Mouse (Mus musculus) limb, embryonic 15.5 days (tissue): ENCODE results near the gene Nthl1. TPM values are rescaled to one million over a fixed set of nuclear protein-coding genes. Genes with fewer than 3 reads are reported as not detected.

Experiments
- ATAC-seq: fragments of 200-750 bp; cut with Nextera tagmentation; 2 replicates; pipeline ENCODE4 v1.8.0; 2017; ENCODE audit warnings: low read depth, moderate TSS enrichment; ENCODE audit not compliant: insufficient number of reproducible peaks, low FRiP score, low TSS enrichment
- H3K27ac ChIP-seq: fragments of 300-500 bp; sonication (generic); 2 replicates; pipeline ENCODE4 v1.5.1; 2015; ENCODE audit warnings: moderate library complexity, mild to moderate bottlenecking, inconsistent platforms
- H3K27me3 ChIP-seq: fragments of 300-500 bp; sonication (generic); 2 replicates; pipeline ENCODE4 v1.6.1; 2015; ENCODE audit warnings: inconsistent platforms
- H3K36me3 ChIP-seq: fragments of 300-500 bp; sonication (generic); 2 replicates; pipeline ENCODE4 v1.6.1; 2015; ENCODE audit warnings: inconsistent platforms
- H3K4me1 ChIP-seq: fragments of 300-500 bp; sonication (generic); 2 replicates; pipeline ENCODE4 v1.6.1; 2015; ENCODE audit warnings: inconsistent platforms
- H3K4me2 ChIP-seq: fragments of 300-500 bp; sonication (generic); 2 replicates; pipeline ENCODE4 v1.6.1; 2015; ENCODE audit warnings: mild to moderate bottlenecking, inconsistent platforms
- H3K4me3 ChIP-seq: fragments of 300-500 bp; sonication (generic); 2 replicates; pipeline ENCODE4 v1.5.1; 2015; ENCODE audit warnings: mild to moderate bottlenecking, inconsistent platforms
- H3K9ac ChIP-seq: fragments of 300-500 bp; sonication (generic); 2 replicates; pipeline ENCODE4 v1.6.1; 2015; ENCODE audit warnings: inconsistent platforms
- H3K9me3 ChIP-seq: fragments of 300-500 bp; sonication (generic); 2 replicates; pipeline ENCODE4 v1.6.1; 2016; ENCODE audit warnings: inconsistent platforms
- WGBS: fragments of 180-500 bp; shearing (Covaris S2); methylation state at CpG from one replicate; pipeline ENCODE4 v1.1.7; 2015; 5-methylcytosine and 5-hydroxymethylcytosine counted together
- microRNA-seq: library from miRNA; unstranded; fragments of <30 nt; microRNA quantifications from one replicate; pipeline ENCODE4, GENCODE M21; 2016
- polyA plus RNA-seq: library from polyadenylated mRNA; unstranded; fragments of >200 nt; fragmentation: Nextera tagmentation; extraction: Ambion mirVana; gene quantifications from 2 replicates; pipeline ENCODE4 v1.2.1, GENCODE M21; 2015

The Nthl1 gene
- polyA plus RNA-seq, 1 experiment from 2014 or later = 21.3 TPM

GRCm38 (mm10) chr17:24676187-24676586, 43.7 kb downstream of the Nthl1 start:
- no peak for ATAC-seq
- H3K9ac ChIP-seq = no peak overlapping the region

GRCm38 (mm10) chr17:24676877-24677276, 44.4 kb downstream of the Nthl1 start:
- no peak for ATAC-seq
- Histone ChIP-seq H3K9ac (no peak overlapping the region), H3K27me3 (no peaks in the 10 kb centered on the region), H3K4me3 (no peak overlapping the region), H3K27ac (no peak overlapping the region), H3K36me3 (peaks cover 54% of the 10 kb centered on the region), H3K4me2 (no peak overlapping the region), H3K4me1 (peaks cover 19% of the 10 kb centered on the region), H3K9me3 (no peaks in the 10 kb centered on the region)
- WGBS = 94% methylated on average over 5 of the region's 5 CpGs

More at GRCm38 (mm10) chr17:24676187-24676586, 43.7 kb downstream of the Nthl1 start:
- no peak overlapping the region for H3K4me2 ChIP-seq
- no peaks in the 10 kb centered on the region for H3K9me3 ChIP-seq
- whole genome bisulfite sequencing = 60% methylated on average over 2 of the region's 2 CpGs
- no peaks in the 10 kb centered on the region for H3K27me3 ChIP-seq
- H3K4me1 ChIP-seq = peaks cover 26% of the 10 kb centered on the region
- H3K36me3 ChIP-seq = peaks cover 47% of the 10 kb centered on the region
- H3K27ac ChIP-seq = no peak overlapping the region
- no peak overlapping the region for H3K4me3 ChIP-seq

- Histone ChIP-seq H3K36me3 (peaks cover 58% of the 10 kb centered on the region), H3K4me2 (no peak overlapping the region), H3K27ac (peak overlapping the region; percentile 5; the same call in 1 of the 2 replicates), H3K27me3 (no peaks in the 10 kb centered on the region), H3K9me3 (no peaks in the 10 kb centered on the region), H3K4me3 (no peak overlapping the region), H3K4me1 (peaks cover 14% of the 10 kb centered on the region; the same call in 1 of the 2 replicates), H3K9ac (no peak overlapping the region)
- WGBS = 82% methylated on average over 24 of the region's 24 CpGs
- ATAC-seq = 0 out of 2 replicates have a peak, but pooled peaks have one; percentile 17
Measured at GRCm38 (mm10) chr17:24677500-24678080, 45.1 kb downstream of the Nthl1 start.

GRCm38 (mm10) chr17:24686514-24686913, 54.0 kb downstream of the Nthl1 start:
- Histone ChIP-seq H3K27me3 (peaks cover 51% of the 10 kb centered on the region), H3K4me3 (no peak overlapping the region), H3K9ac (no peak overlapping the region), H3K36me3 (peaks cover 8% of the 10 kb centered on the region), H3K4me2 (no peak overlapping the region), H3K27ac (no peak overlapping the region), H3K4me1 (peaks cover 15% of the 10 kb centered on the region), H3K9me3 (no peaks in the 10 kb centered on the region)
- WGBS = 32% methylated on average over 16 of the region's 16 CpGs
- no peak for ATAC-seq

- Histone ChIP-seq H3K4me2 (peak overlapping the region; percentile 49), H3K9ac (no peak overlapping the region), H3K36me3 (peaks cover 4% of the 10 kb centered on the region), H3K27me3 (peaks cover 51% of the 10 kb centered on the region), H3K4me1 (peaks cover 15% of the 10 kb centered on the region), H3K4me3 (peak overlapping the region; percentile 35), H3K9me3 (no peaks in the 10 kb centered on the region), H3K27ac (no peak overlapping the region)
- 2% methylated on average over 25 of the region's 25 CpGs for WGBS
- ATAC-seq = no peak
Measured at GRCm38 (mm10) chr17:24687146-24687595, 54.7 kb downstream of the Nthl1 start.

- no peak overlapping the region for H3K27ac ChIP-seq
- H3K4me3 ChIP-seq = peak overlapping the region; percentile 35
- H3K27me3 ChIP-seq = peaks cover 51% of the 10 kb centered on the region
- peaks cover 15% of the 10 kb centered on the region for H3K4me1 ChIP-seq
- WGBS = 20% methylated on average over 23 of the region's 23 CpGs
- H3K9me3 ChIP-seq = no peaks in the 10 kb centered on the region
- ATAC-seq = no peak
- H3K36me3 ChIP-seq = peaks cover 7% of the 10 kb centered on the region
- no peak overlapping the region for H3K9ac ChIP-seq
- H3K4me2 ChIP-seq = peak overlapping the region; percentile 49
Measured at GRCm38 (mm10) chr17:24687599-24687998, 55.1 kb downstream of the Nthl1 start.

Small RNA genes within 50 kb of the gene (microRNA-seq; reads per million reads assigned to microRNA genes)
- not detected for gene Gm24589

Other genes starting within 250 kb of the Nthl1 start
- gene Rnps1, start 218.1 kb upstream of the Nthl1 start, polyA plus RNA-seq = 244 and 255 TPM in 2 replicates
- gene Eci1, start 206.0 kb upstream of the Nthl1 start, polyA plus RNA-seq = 68.2 and 69.0 TPM in 2 replicates
- gene Dnase1l2, start 189.6 kb upstream of the Nthl1 start, polyA plus RNA-seq = 13.3 and 16.6 TPM in 2 replicates
- 36.3 and 37.5 TPM in 2 replicates for gene E4f1, start 162.4 kb upstream of the Nthl1 start, polyA plus RNA-seq
- gene Pgp, start 162.3 kb upstream of the Nthl1 start, polyA plus RNA-seq = 47.9 and 51.1 TPM in 2 replicates
- not detected in 2 replicates for gene Bricd5, start 158.8 kb upstream of the Nthl1 start, polyA plus RNA-seq
- gene Mlst8, start 153.6 kb upstream of the Nthl1 start, polyA plus RNA-seq = 26.2 and 30.5 TPM in 2 replicates
- gene Caskin1, start 144.1 kb upstream of the Nthl1 start, polyA plus RNA-seq = 2.8 and 3.0 TPM in 2 replicates
- gene Traf7, start 104.7 kb upstream of the Nthl1 start, polyA plus RNA-seq = 89.8 and 104 TPM in 2 replicates
- gene Rab26, start 98.5 kb upstream of the Nthl1 start, polyA plus RNA-seq = 3.0 and 3.8 TPM in 2 replicates
- 32.1 and 37.9 TPM in 2 replicates for gene Pkd1, start 82.8 kb upstream of the Nthl1 start, polyA plus RNA-seq
- gene Tsc2, start 50 bp upstream of the Nthl1 start, polyA plus RNA-seq = 49.9 and 54.0 TPM in 2 replicates
- 56.5 and 57.7 TPM in 2 replicates for gene Slc9a3r2, start 17.6 kb downstream of the Nthl1 start, polyA plus RNA-seq
- not detected in 2 replicates for gene Npw, start 25.8 kb downstream of the Nthl1 start, polyA plus RNA-seq
- gene Zfp598, start 37.0 kb downstream of the Nthl1 start, polyA plus RNA-seq = 21.4 and 22.1 TPM in 2 replicates
- 3.0 and 3.2 TPM in 2 replicates for gene Syngr3, start 57.3 kb downstream of the Nthl1 start, polyA plus RNA-seq
- gene Gfer, start 63.5 kb downstream of the Nthl1 start, polyA plus RNA-seq = 32.8 and 33.8 TPM in 2 replicates
- 1.8 and 2.9 TPM in 2 replicates for gene Noxo1, start 63.6 kb downstream of the Nthl1 start, polyA plus RNA-seq
- gene Tbl3, start 75.0 kb downstream of the Nthl1 start, polyA plus RNA-seq = 57.3 and 59.0 TPM in 2 replicates
- gene Rnf151, start 85.4 kb downstream of the Nthl1 start, polyA plus RNA-seq = 0.29 TPM in 1 of 2 replicates, not detected in the other
- gene Rps2, start 85.4 kb downstream of the Nthl1 start, polyA plus RNA-seq = 1,428 and 1,497 TPM in 2 replicates
- 208 and 226 TPM in 2 replicates for gene Ndufb10, start 91.8 kb downstream of the Nthl1 start, polyA plus RNA-seq
- gene Rpl3l, start 95.1 kb downstream of the Nthl1 start, polyA plus RNA-seq = 0.30 TPM in 1 of 2 replicates, not detected in the other
- gene Msrb1, start 104.0 kb downstream of the Nthl1 start, polyA plus RNA-seq = 25.9 and 26.8 TPM in 2 replicates
- 5.2 and 5.7 TPM in 2 replicates for gene Hs3st6, start 120.3 kb downstream of the Nthl1 start, polyA plus RNA-seq
- not detected in 2 replicates for gene Meiob, start 171.6 kb downstream of the Nthl1 start, polyA plus RNA-seq
- 37.7 and 43.3 TPM in 2 replicates for gene Hagh, start 207.5 kb downstream of the Nthl1 start, polyA plus RNA-seq
- 19.0 and 19.6 TPM in 2 replicates for gene Fahd1, start 217.7 kb downstream of the Nthl1 start, polyA plus RNA-seq
- 0.29 and 0.58 TPM in 2 replicates for gene Igfals, start 233.3 kb downstream of the Nthl1 start, polyA plus RNA-seq